Mouse (Mus musculus) ES-E14 (cell line): ENCODE results near the gene Prickle2.

ENCODE experiments used
- CHD2 ChIP-seq: IDR thresholded peaks from 2 replicates; pipeline ENCODE4 v1.6.1; 2014; ENCODE audit warnings: mild to moderate bottlenecking, low read depth, low read length, inconsistent platforms
- MAFK ChIP-seq: IDR thresholded peaks from 2 replicates; pipeline ENCODE4 v1.6.1; 2014; ENCODE audit warnings: mild to moderate bottlenecking, low read depth, low read length, inconsistent platforms; ENCODE audit not compliant: insufficient read depth

- TF ChIP-seq CHD2 (no peak), MAFK (no peak)
Measured at GRCm38 (mm10) chr6:92749420-92749819, 43.5 kb upstream of the Prickle2 start.
